Mouse (Mus musculus): ENCODE results near the gene Ros1. TPM values are rescaled to one million over a fixed set of nuclear protein-coding genes. Genes with fewer than 3 reads are reported as not detected.

Ros1 gene
- total RNA-seq, 1 experiment from 2014 or later, result not detected

- peak; percentile 45 for DNase-seq
These were observed 172.4 kb downstream of the Ros1 start, which contains the start of gene Vgll2 for GRCm38 (mm10) chr10:52022413-52023212. TSS of gene Vgll2 (plus strand) at chr10:52022502.

DNA sequence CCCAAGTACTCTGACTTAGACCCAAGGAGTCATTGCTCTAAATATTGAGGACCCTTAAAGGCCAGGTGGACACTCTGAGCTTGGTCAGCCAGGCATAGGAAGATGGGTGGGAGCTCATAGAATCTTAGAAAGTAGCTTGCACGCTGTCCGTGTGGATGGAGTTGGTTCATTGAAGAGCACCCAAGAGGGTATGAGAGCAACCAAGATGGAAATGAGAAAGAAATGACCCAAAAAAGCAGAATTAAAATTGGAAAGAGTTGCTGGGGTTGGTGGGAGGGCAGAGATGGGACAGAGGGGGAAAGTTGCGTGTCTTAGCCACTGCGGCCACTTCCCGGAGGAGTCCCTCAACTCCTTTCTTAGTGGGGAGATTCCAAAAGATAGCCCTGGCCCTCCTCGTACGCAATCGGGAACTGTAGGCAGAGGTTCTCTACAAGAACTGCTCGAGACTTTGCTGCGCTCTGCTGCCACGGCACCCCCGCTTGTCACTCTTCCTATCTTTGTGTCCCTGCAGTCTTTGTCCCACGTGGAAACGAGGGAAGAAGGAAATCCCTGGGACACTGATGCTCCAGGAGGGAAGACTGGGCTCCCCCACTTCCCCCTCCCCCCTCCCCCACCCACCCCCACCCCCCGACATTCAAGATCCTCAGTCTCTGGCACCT, 173.2 kb downstream of the Ros1 start:
- no peak for DNase-seq

DNA sequence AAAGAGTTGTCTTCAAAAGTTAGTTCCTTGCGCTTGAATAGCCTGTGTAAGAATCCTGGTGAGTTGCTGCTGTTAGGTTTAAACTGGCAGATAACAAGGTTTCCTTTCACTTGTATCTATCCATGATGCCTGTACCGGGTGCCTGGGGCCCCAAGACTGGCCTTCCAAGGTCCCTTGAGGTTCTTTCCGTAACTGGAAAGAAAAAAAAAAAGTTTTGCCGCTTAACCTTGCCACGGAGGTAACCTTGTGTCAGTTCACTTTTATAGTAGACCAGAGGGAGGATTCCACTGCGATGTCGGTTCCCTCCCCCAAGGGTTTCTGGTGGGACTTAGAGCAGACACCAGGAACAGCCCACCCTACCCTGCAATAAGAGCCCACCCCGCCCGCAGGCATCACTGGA, 173.8 kb downstream of the Ros1 start:
- DNase-seq, result no peak

DNA sequence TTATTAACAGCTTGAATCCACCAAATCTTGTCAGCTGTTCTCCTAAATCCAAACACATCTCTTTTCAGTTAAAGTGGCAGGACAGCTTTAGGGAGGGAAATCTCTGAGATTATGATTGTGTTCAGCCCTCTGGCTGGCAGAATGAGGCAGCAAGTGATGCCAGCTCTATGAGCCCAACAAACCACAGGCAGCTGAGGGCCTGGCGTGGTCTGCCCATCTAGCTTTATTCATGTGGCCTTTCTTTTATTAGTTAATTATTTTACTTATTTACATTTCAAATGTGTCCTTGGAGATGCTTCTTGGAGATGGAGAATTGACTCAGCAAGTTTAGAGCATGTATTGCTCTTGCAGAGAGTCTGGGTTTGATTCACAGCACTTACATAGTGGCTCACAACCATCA, 176.6 kb downstream of the Ros1 start:
- no peak for DNase-seq

Small RNA genes within 50 kb of the gene (microRNA-seq; reads per million reads assigned to microRNA genes)
- gene Gm24084, result 0 reads per million in 2 experiments

Other genes starting within 250 kb of the Ros1 start
- gene Vgll2, start 172.7 kb downstream of the Ros1 start, total RNA-seq (2021), result not detected in 2 replicates
- gene Dcbld1, start 38.4 kb upstream of the Ros1 start, total RNA-seq (2021), result 4.0 and 4.9 TPM in 2 replicates
- not detected in 2 replicates for gene Gm26741, start 163.5 kb upstream of the Ros1 start, total RNA-seq (2021)
- 29.7 and 31.2 TPM in 2 replicates for gene Gopc, start 186.9 kb upstream of the Ros1 start, total RNA-seq (2021)
- 0.15 TPM in 1 of 2 replicates, not detected in the other for gene Nepn, start 193.7 kb upstream of the Ros1 start, total RNA-seq (2021)
- 48.7 and 53.9 TPM in 2 replicates for gene Nus1, start 222.3 kb upstream of the Ros1 start, total RNA-seq (2021)